Mouse (Mus musculus): Measurements from ENCODE around the gene Sfswap. TPM values are rescaled to one million over a fixed set of nuclear protein-coding genes. Genes with fewer than 3 reads are reported as not detected.
A peak's percentile ranks its signal among the peaks of the same experiment; 100 is the strongest.

Sfswap gene
- total and polyA plus RNA-seq, 3 experiments: 38.5 to 74.7 TPM; not detected in 1

GRCm38 (mm10) chr5:129500722-129501634 lies at the start of gene Sfswap (continued):
- TF ChIP-seq MEF2A (IDR thresholded peaks at IDR 0.05; ENCODE audit: extremely low read depth, insufficient replicate concordance, low read depth, low read length, poor library complexity, severe bottlenecking) (no peak), USF1 (IDR thresholded peaks at IDR 0.05; ENCODE audit: low read depth, low read length) (no peak), EP300 (IDR thresholded peaks at IDR 0.05; ENCODE audit: low read depth in 1 of 2, low read length in 2 of 2) (no peak), CTCF (IDR thresholded peaks at IDR 0.05 in 2 of 3, conservative IDR thresholded peaks at IDR 0.05 in 1 of 3; ENCODE audit: control insufficient read depth in 1 of 3, insufficient read depth in 1 of 3, low read depth in 2 of 3, low read length in 3 of 3, poor library complexity in 1 of 3, severe bottlenecking in 1 of 3) (no peak), POLR2AphosphoS2 (IDR thresholded peaks at IDR 0.05; ENCODE audit: low read length) (peak; percentile 86)

DNA sequence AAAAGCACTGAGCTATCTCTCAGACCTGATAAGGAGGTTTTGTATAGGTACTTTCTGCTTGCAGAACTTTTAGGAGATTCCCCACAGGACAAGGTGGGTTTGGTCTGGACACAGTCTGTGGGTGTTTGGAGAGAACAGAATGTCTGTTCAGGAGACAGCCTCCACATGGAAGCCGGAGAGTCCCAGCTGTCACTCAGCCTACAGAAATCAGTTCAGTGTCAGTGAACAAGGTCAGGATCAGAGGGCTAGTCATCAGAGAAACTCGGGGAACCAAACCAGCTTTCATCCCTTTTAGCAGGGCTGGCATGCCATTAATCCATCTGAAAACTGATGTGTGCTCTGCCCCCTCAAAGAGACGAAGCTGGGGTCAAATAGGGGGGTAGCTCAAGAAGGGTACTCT lies 48.5 kb upstream of the Sfswap start:
- H3K27me3 ChIP-seq (ENCODE audit: control insufficient read depth in 1 of 2, insufficient read depth in 2 of 2, low read length in 2 of 2): no peaks in the 10 kb centered on the region
- no peak for DNase-seq (ENCODE audit: low read depth, low spot score)
- TF ChIP-seq TBP (IDR thresholded peaks at IDR 0.05; ENCODE audit: low read depth, low read length): no peak
- no peak for TF ChIP-seq CTCF (IDR thresholded peaks at IDR 0.05 in 2 of 3, conservative IDR thresholded peaks at IDR 0.05 in 1 of 3; ENCODE audit: control insufficient read depth in 1 of 3, insufficient read depth in 1 of 3, low read depth in 2 of 3, low read length in 3 of 3, poor library complexity in 1 of 3, severe bottlenecking in 1 of 3)
- no peak for TF ChIP-seq BHLHE40 (IDR thresholded peaks at IDR 0.05; ENCODE audit: borderline replicate concordance, low read depth, low read length)
- TF ChIP-seq ELF1 (IDR thresholded peaks at IDR 0.05; ENCODE audit: low read depth, low read length): no peak
- no peak for TF ChIP-seq SIN3A (IDR thresholded peaks at IDR 0.05; ENCODE audit: low read length)
- no peak for TF ChIP-seq ZC3H11A (IDR thresholded peaks at IDR 0.05; ENCODE audit: low read depth, low read length)
- TF ChIP-seq ZKSCAN1 (IDR thresholded peaks at IDR 0.05; ENCODE audit: low read depth, low read length): no peak
- no peak for TF ChIP-seq HCFC1 (IDR thresholded peaks at IDR 0.05; ENCODE audit: low read depth, low read length)
- no peak for TF ChIP-seq RCOR1 (IDR thresholded peaks at IDR 0.05; ENCODE audit: low read depth, low read length)
- no peak for TF ChIP-seq MYC (IDR thresholded peaks at IDR 0.05; ENCODE audit: low read depth, low read length)
- no peak for TF ChIP-seq TAL1 (IDR thresholded peaks at IDR 0.05; ENCODE audit: low read length)
- no peak for TF ChIP-seq USF1 (IDR thresholded peaks at IDR 0.05; ENCODE audit: low read depth, low read length)
- no peak for TF ChIP-seq MYB (IDR thresholded peaks at IDR 0.05; ENCODE audit: low read depth, low read length)
- H3K9me3 ChIP-seq (replicated peaks; ENCODE audit: insufficient read depth, low read length): no peaks in the 10 kb centered on the region
- no peaks in the 10 kb centered on the region for H3K4me1 ChIP-seq (ENCODE audit: control insufficient read depth in 1 of 2, insufficient read depth in 2 of 2, low read length in 2 of 2)
- no peaks in the 10 kb centered on the region for H3K79me2 ChIP-seq (ENCODE audit: control insufficient read depth, insufficient read depth, low read length, poor library complexity)
- H3K9ac ChIP-seq (ENCODE audit: control insufficient read depth, low read depth, low read length, poor library complexity, severe bottlenecking): no peak overlapping the region
- no peak overlapping the region for H3K4me3 ChIP-seq (ENCODE audit: control insufficient read depth in 1 of 2, insufficient read depth in 1 of 2, low read depth in 2 of 2, low read length in 2 of 2)
- H3K27ac ChIP-seq (ENCODE audit: control insufficient read depth, low read depth, low read length): no peak overlapping the region
- H3K36me3 ChIP-seq (ENCODE audit: control insufficient read depth in 1 of 2, insufficient read depth in 2 of 2, low read length in 2 of 2): no peaks in the 10 kb centered on the region
